Mouse (Mus musculus): Measurements from ENCODE around the gene Tmbim6. TPM values are rescaled to one million over a fixed set of nuclear protein-coding genes. Genes with fewer than 3 reads are reported as not detected.

The Tmbim6 gene
- total and polyA plus RNA-seq, 2 experiments from 2014 or later, result 346 to 355 TPM

DNA sequence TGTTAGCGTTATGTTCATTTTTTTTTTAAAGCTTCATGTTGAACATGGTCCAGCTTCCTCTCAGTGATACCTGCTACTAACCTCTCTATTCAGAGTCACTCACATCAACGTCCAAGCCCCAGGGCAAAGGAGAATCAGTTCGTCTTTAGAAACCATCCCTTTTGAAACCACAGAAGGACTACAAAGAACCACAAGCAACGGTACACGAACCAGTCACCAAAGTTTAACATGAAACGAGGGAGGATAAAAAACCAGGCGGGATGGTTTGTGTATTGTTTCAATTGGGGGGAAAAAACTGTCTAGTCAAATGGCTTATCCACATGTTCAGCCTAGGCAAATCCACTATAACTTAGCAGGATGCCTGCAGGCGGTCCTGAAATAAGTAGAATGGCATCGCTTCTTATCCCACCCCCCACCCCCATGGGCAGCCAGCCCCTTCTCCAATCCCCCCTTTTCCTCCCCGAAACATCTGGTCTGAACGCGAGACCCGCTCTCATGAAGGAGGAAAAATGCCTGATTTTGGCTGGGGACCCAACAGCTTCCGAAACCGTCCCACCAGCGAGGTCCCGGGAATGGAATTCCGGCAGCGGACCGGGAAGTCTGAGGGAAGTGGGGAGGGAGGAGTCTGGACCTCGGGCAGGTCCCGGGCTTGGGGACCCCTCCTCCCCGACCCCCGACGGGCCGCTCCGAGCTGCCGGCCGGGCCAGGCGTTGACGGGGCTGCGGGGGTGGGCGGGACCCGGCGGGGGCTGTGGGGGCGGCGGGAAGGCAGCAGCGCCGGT, 23.1 kb upstream of the Tmbim6 start:
- DNase-seq (ENCODE audit: low spot score) (no peak), ATAC-seq (no peak)
- Histone ChIP-seq H3K27me3 (ENCODE audit: insufficient read depth, low read length) (no peaks in the 10 kb centered on the region), H3K4me3 (ENCODE audit: low read length) (peak overlapping the region; percentile 88), H3K4me2 (ENCODE audit: low read depth, low read length) (peak overlapping the region; percentile 82), H3K4me1 (ENCODE audit: insufficient read depth, low read length) (0 out of 2 replicates have a peak, but pooled peaks cover 11% of the 10 kb centered on the region), H3K36me3 (ENCODE audit: insufficient read depth, low read length) (no peaks in the 10 kb centered on the region), H3K27ac (peak overlapping the region; percentile 87), H3K9me3 (ENCODE audit: low read length) (no peaks in the 10 kb centered on the region), H3K9ac (replicated peaks; ENCODE audit: low read length) (peak overlapping the region; percentile 89)
- WGBS, result 3% methylated on average over 35 of the region's 39 CpGs
- no peak for TF ChIP-seq CTCF (IDR thresholded peaks at IDR 0.05; ENCODE audit: low read depth)

DNA sequence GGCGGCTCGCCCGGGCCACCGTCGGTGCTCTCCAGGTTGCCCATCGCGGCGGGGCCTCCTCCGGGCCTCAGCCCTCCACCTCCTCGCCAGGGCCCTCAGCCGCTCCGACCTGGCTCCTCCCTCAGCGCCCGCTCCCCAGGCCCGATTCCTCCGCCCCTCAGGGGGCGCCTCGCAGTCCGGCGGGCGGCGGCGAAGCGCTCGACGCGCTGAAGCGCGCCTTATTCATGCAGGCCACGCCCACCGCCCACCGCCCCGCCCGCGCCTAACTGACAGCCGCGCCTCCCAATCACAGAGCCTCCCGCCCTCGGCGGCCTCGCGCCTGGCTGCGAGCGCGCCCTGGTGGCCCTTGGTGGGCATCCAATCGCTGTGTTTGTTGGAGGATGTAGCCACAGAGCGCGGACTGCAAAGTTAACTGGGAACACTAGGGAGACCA, 22.4 kb upstream of the Tmbim6 start, which contains the start of gene Fmnl3:
Gene Fmnl3 (minus strand): TSS at position 224 of the 433 bp plus-strand sequence.
- peak; percentile 97 for DNase-seq (ENCODE audit: low spot score)
- Histone ChIP-seq H3K36me3 (ENCODE audit: insufficient read depth, low read length) (no peaks in the 10 kb centered on the region), H3K9me3 (ENCODE audit: low read length) (no peaks in the 10 kb centered on the region), H3K27me3 (ENCODE audit: insufficient read depth, low read length) (no peaks in the 10 kb centered on the region), H3K4me1 (ENCODE audit: insufficient read depth, low read length) (0 out of 2 replicates have a peak, but pooled peaks cover 11% of the 10 kb centered on the region), H3K4me2 (ENCODE audit: low read depth, low read length) (peak within 1 kb of the TSS; percentile 82), H3K27ac (peak within 1 kb of the TSS; percentile 87), H3K4me3 (ENCODE audit: low read length) (peak within 1 kb of the TSS; percentile 88), H3K9ac (replicated peaks; ENCODE audit: low read length) (peak within 1 kb of the TSS; percentile 89)
- TF ChIP-seq CTCF (IDR thresholded peaks at IDR 0.05; ENCODE audit: low read depth), result peak; percentile 79
- WGBS, result under 1% methylated on average over 29 of the region's 48 CpGs
- ATAC-seq, result peak; percentile 98

DNA sequence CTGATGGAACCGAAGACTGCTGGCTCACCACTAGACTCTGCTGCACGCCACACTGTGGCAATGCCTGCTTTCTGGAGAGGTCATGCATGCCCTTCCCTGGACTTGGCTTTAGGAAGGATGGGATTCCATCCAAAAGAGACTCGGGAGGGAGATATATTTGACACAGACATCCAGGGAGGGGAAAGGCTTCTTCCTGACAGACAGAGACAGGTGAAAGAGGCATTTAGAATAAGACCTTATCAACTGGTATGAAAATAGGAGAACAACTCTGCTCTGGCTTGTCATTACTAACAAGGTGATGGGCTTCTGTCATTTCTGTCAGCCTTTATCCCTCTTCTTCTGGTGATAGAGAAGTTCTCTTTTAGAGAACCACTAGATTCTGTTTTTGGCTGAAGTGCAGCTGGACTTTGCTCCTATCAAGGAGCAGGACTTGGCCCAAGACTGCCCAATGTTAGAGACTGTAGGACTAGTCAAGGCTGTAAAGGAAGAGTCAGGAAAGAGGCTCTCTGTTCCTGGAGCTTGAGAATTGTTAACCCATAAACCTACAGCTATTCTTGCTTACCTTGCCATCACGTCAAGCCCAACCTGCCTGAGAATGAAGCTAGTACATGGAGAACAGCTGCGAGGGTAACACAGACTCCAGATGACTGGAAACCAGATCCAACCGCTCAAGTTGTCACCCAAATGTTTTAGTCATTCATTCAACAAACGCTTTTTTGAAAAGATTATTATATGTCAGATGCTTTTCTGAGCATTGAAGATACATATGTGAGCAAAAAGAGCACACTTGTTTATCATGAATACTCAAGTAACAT, 20.9 kb upstream of the Tmbim6 start:
- 86% methylated on average over 7 of the region's 7 CpGs for WGBS
- Histone ChIP-seq H3K27me3 (ENCODE audit: insufficient read depth, low read length) (no peaks in the 10 kb centered on the region), H3K4me1 (ENCODE audit: insufficient read depth, low read length) (0 out of 2 replicates have a peak, but pooled peaks cover 11% of the 10 kb centered on the region), H3K4me3 (ENCODE audit: low read length) (no peak overlapping the region), H3K27ac (no peak overlapping the region), H3K9me3 (ENCODE audit: low read length) (no peaks in the 10 kb centered on the region), H3K9ac (replicated peaks; ENCODE audit: low read length) (no peak overlapping the region), H3K36me3 (ENCODE audit: insufficient read depth, low read length) (no peaks in the 10 kb centered on the region), H3K4me2 (ENCODE audit: low read depth, low read length) (no peak overlapping the region)
- TF ChIP-seq CTCF (IDR thresholded peaks at IDR 0.05; ENCODE audit: low read depth), result no peak
- no peak for ATAC-seq
- DNase-seq (ENCODE audit: low spot score), result no peak

DNA sequence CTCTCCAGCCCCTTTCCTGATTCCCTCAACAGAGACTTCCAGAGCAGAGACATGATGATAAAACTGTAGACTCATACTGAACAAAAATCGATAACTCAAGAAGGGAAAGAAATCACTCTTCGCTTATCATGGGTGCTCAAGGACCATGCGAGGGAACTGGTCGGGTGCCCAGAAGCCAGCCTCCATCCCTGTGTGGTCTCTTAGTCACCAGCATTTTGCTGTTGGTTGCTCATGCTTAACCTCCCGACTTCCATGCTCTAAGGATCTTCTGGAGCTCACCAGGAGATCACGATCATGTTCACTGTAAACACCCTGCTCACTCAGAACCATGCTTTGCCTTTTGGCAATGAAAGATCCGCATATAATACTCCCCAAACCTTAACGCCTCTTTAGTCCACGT, 19.9 kb upstream of the Tmbim6 start:
- H3K36me3 ChIP-seq (ENCODE audit: insufficient read depth, low read length), result no peaks in the 10 kb centered on the region
- ATAC-seq, result no peak
- WGBS, result 83% methylated on average over 9 of the region's 9 CpGs
- H3K4me2 ChIP-seq (ENCODE audit: low read depth, low read length), result no peak overlapping the region
- no peak overlapping the region for H3K27ac ChIP-seq
- DNase-seq (ENCODE audit: low spot score), result no peak
- H3K27me3 ChIP-seq (ENCODE audit: insufficient read depth, low read length), result no peaks in the 10 kb centered on the region
- no peak overlapping the region for H3K9ac ChIP-seq (replicated peaks; ENCODE audit: low read length)
- no peaks in the 10 kb centered on the region for H3K9me3 ChIP-seq (ENCODE audit: low read length)
- H3K4me3 ChIP-seq (ENCODE audit: low read length), result no peak overlapping the region
- H3K4me1 ChIP-seq (ENCODE audit: insufficient read depth, low read length), result 0 out of 2 replicates have a peak, but pooled peaks cover 11% of the 10 kb centered on the region
- TF ChIP-seq CTCF (IDR thresholded peaks at IDR 0.05; ENCODE audit: low read depth), result no peak

DNA sequence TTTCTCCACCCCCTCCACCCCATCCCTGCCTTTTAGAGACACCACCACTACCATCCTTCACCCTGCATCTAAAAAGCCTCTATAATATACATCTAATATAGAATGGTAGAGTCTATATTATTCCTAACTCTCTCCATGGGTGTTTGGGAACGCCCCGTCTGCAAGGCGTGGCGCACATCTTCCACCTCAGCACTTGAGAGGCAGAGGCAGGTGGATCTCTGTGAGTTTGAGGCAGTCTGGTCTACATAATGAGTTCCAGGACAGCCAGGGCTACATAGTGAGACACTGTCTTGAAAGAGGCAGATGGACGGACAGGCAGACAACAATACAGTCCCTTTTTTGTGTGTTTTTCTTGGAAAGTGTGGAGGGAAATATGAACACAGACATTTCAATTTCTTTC, 17.6 kb upstream of the Tmbim6 start:
- TF ChIP-seq CTCF (IDR thresholded peaks at IDR 0.05; ENCODE audit: low read depth), result no peak
- H3K36me3 ChIP-seq (ENCODE audit: insufficient read depth, low read length), result no peaks in the 10 kb centered on the region
- no peak overlapping the region for H3K4me2 ChIP-seq (ENCODE audit: low read depth, low read length)
- no peaks in the 10 kb centered on the region for H3K27me3 ChIP-seq (ENCODE audit: insufficient read depth, low read length)
- H3K27ac ChIP-seq, result no peak overlapping the region
- WGBS, result 92% methylated on average over 5 of the region's 5 CpGs
- H3K4me3 ChIP-seq (ENCODE audit: low read length), result no peak overlapping the region
- no peak overlapping the region for H3K9ac ChIP-seq (replicated peaks; ENCODE audit: low read length)
- ATAC-seq, result no peak
- DNase-seq (ENCODE audit: low spot score), result no peak
- H3K4me1 ChIP-seq (ENCODE audit: insufficient read depth, low read length), result no peaks in the 10 kb centered on the region
- H3K9me3 ChIP-seq (ENCODE audit: low read length), result 0 out of 2 replicates have a peak, but pooled peaks cover 3% of the 10 kb centered on the region

DNA sequence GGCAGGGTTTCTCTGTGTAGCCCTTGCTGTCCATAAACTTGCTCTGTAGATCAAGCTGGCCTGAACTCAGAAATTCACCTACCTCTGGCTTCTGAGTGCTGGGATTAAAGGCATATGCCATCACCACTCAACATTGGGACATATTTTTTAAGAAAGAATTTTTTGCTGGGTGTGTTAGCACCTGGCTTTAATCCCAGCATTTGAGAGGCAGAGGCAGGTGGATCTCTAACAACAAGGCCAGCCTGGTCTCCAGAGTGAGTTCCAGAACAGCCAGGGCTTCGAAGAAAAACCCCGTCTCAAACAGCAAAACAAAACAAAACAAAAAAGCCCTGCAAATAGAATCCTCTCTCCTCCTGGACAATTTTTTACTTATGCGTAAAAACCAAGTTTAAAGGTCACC, 17.1 kb upstream of the Tmbim6 start:
- Histone ChIP-seq H3K4me3 (ENCODE audit: low read length) (no peak overlapping the region), H3K4me2 (ENCODE audit: low read depth, low read length) (no peak overlapping the region), H3K27ac (no peak overlapping the region), H3K27me3 (ENCODE audit: insufficient read depth, low read length) (no peaks in the 10 kb centered on the region), H3K9ac (replicated peaks; ENCODE audit: low read length) (no peak overlapping the region), H3K36me3 (ENCODE audit: insufficient read depth, low read length) (no peaks in the 10 kb centered on the region), H3K9me3 (ENCODE audit: low read length) (0 out of 2 replicates have a peak, but pooled peaks cover 3% of the 10 kb centered on the region), H3K4me1 (ENCODE audit: insufficient read depth, low read length) (no peaks in the 10 kb centered on the region)
- no peak for TF ChIP-seq CTCF (IDR thresholded peaks at IDR 0.05; ENCODE audit: low read depth)
- no peak for ATAC-seq
- no peak for DNase-seq (ENCODE audit: low spot score)
- 86% methylated on average over 3 of the region's 3 CpGs for WGBS

All from hindbrain, postnatal 0 days (tissue).